Mouse (Mus musculus) spleen, adult 2 months (tissue): ENCODE results near the gene Accs.

Experiments used
- CTCF ChIP-seq: fragments of 200-500 bp; IDR thresholded peaks from 2 replicates; pipeline ENCODE4 v1.5.1; 2011; ENCODE audit warnings: mild to moderate bottlenecking, inconsistent platforms; ENCODE audit not compliant: insufficient read depth, insufficient read length, insufficient replicate concordance; ENCODE audit errors: extremely low read depth
- POLR2A ChIP-seq: fragments of 200-500 bp; IDR thresholded peaks from 2 replicates; pipeline ENCODE4 v1.6.1; 2011; ENCODE audit warnings: low read depth, low read length, inconsistent platforms

GRCm38 (mm10) chr2:93874606-93875005 is 24.9 kb upstream of the Accs start:
- TF ChIP-seq CTCF = no peak
- TF ChIP-seq POLR2A = no peak
